Mouse (Mus musculus) cerebellum, adult 2 months (tissue): ENCODE measurements around the gene Slc19a3. TPM values are rescaled to one million over a fixed set of nuclear protein-coding genes. Genes with fewer than 3 reads are reported as not detected.

Source experiments
- DNase-seq, 2 experiments: peaks; one replicate each; pipeline ENCODE4 v3.0.0; 2021
- H3K27ac ChIP-seq: fragments of 200-500 bp; 2 replicates; pipeline ENCODE4 v1.5.1; 2012; ENCODE audit warnings: low read length, control low read depth, inconsistent platforms; ENCODE audit not compliant: insufficient read depth
- H3K27me3 ChIP-seq: fragments of 200-500 bp; 2 replicates; pipeline ENCODE4 v1.6.1; 2012; ENCODE audit warnings: inconsistent platforms, mild to moderate bottlenecking, low read length, moderate library complexity; ENCODE audit not compliant: control insufficient read depth, insufficient read depth
- H3K4me1 ChIP-seq: fragments of 200-500 bp; 2 replicates; pipeline ENCODE4 v1.6.1; 2011; ENCODE audit warnings: low read length; ENCODE audit not compliant: control insufficient read depth, insufficient read depth
- H3K4me3 ChIP-seq: fragments of 200-500 bp; replicated peaks from 2 replicates; pipeline ENCODE3; 2011; ENCODE audit warnings: mild to moderate bottlenecking, low read depth, low read length, control low read depth; ENCODE audit not compliant: insufficient read depth
- CTCF ChIP-seq: fragments of 200-500 bp; IDR thresholded peaks from 2 replicates; pipeline ENCODE4 v1.5.1; 2011; ENCODE audit warnings: low read depth, mild to moderate bottlenecking, control low read depth, low read length, moderate library complexity, borderline replicate concordance; ENCODE audit not compliant: insufficient read depth
- POLR2A ChIP-seq: fragments of 200-500 bp; IDR thresholded peaks from 2 replicates; pipeline ENCODE4 v1.6.1; 2011; ENCODE audit warnings: low read length, control low read depth, borderline replicate concordance; ENCODE audit not compliant: insufficient read depth
- WGBS: fragments of 180-500 bp; shearing (Covaris S2); methylation state at CpG from one replicate; pipeline ENCODE4 v1.1.7; 2018; 5-methylcytosine and 5-hydroxymethylcytosine counted together
- polyA plus RNA-seq: library from polyadenylated mRNA; depleted of rRNA; stranded (reverse); fragments of >200 nt; gene quantifications from 2 replicates; pipeline ENCODE4 v1.2.3, GENCODE M21; 2012; rRNA removed

The Slc19a3 gene
- 3.5 and 4.4 TPM in 2 replicates for polyA plus RNA-seq

- under 1% methylated on average over 25 of the region's 25 CpGs for WGBS
- no peaks in the 10 kb centered on the region for H3K4me1 ChIP-seq
- DNase-seq = peak; percentile 34 to 37
- TF ChIP-seq CTCF = no peak
- TF ChIP-seq POLR2A = no peak
- H3K4me3 ChIP-seq = peak within 1 kb of the TSS; percentile 59
- H3K27me3 ChIP-seq = no peaks in the 10 kb centered on the region
- no peak within 1 kb of the TSS for H3K27ac ChIP-seq
Measured at GRCm38 (mm10) chr1:83038109-83038672, at the start of gene Slc19a3. TSS of gene Slc19a3 (minus strand) at chr1:83038448.

GRCm38 (mm10) chr1:83084790-83085189, 46.5 kb upstream of the Slc19a3 start:
- no peak for DNase-seq
- TF ChIP-seq POLR2A (no peak), CTCF (no peak)
- Histone ChIP-seq H3K4me3 (no peak overlapping the region), H3K27me3 (no peaks in the 10 kb centered on the region), H3K4me1 (no peaks in the 10 kb centered on the region), H3K27ac (no peak overlapping the region)
- WGBS = 89% methylated on average over 2 of the region's 2 CpGs

- Histone ChIP-seq H3K4me3 (no peak overlapping the region), H3K27ac (no peak overlapping the region), H3K4me1 (no peaks in the 10 kb centered on the region), H3K27me3 (no peaks in the 10 kb centered on the region)
- 89% methylated on average over 6 of the region's 6 CpGs for WGBS
- DNase-seq = no peak
- TF ChIP-seq CTCF (no peak), POLR2A (no peak)
Measured at GRCm38 (mm10) chr1:83077016-83077415, 38.8 kb upstream of the Slc19a3 start.

- peak; percentile 41; the same call in 1 of the 2 replicates for TF ChIP-seq CTCF
- TF ChIP-seq POLR2A = no peak
- 51% methylated on average over 11 of the region's 11 CpGs for whole genome bisulfite sequencing
- Histone ChIP-seq H3K27ac (no peak overlapping the region), H3K4me1 (no peaks in the 10 kb centered on the region), H3K27me3 (no peaks in the 10 kb centered on the region), H3K4me3 (no peak overlapping the region)
- no peak for DNase-seq
Measured at GRCm38 (mm10) chr1:83076190-83076917, 38.1 kb upstream of the Slc19a3 start.

GRCm38 (mm10) chr1:83075526-83076189, 37.4 kb upstream of the Slc19a3 start:
- H3K27me3 ChIP-seq = no peaks in the 10 kb centered on the region
- H3K27ac ChIP-seq = no peak overlapping the region
- no peak for DNase-seq
- WGBS = 46% methylated on average over 15 of the region's 15 CpGs
- TF ChIP-seq POLR2A = no peak
- TF ChIP-seq CTCF = no peak
- no peak overlapping the region for H3K4me3 ChIP-seq
- H3K4me1 ChIP-seq = no peaks in the 10 kb centered on the region

GRCm38 (mm10) chr1:83067205-83067604, 29.0 kb upstream of the Slc19a3 start:
- no peak for DNase-seq
- WGBS = 32% methylated on average over 10 of the region's 10 CpGs
- no peak overlapping the region for H3K27ac ChIP-seq
- H3K4me3 ChIP-seq = no peak overlapping the region
- TF ChIP-seq POLR2A (no peak), CTCF (no peak)
- H3K4me1 ChIP-seq = no peaks in the 10 kb centered on the region; the same call in 1 of the 2 replicates
- H3K27me3 ChIP-seq = no peaks in the 10 kb centered on the region

GRCm38 (mm10) chr1:83066577-83066976, 28.3 kb upstream of the Slc19a3 start:
- H3K4me1 ChIP-seq = no peaks in the 10 kb centered on the region; the same call in 1 of the 2 replicates
- H3K27ac ChIP-seq = no peak overlapping the region
- TF ChIP-seq CTCF (no peak), POLR2A (no peak)
- H3K27me3 ChIP-seq = no peaks in the 10 kb centered on the region
- no peak overlapping the region for H3K4me3 ChIP-seq
- DNase-seq = no peak
- WGBS = 93% methylated on average over 4 of the region's 4 CpGs

GRCm38 (mm10) chr1:83064851-83065250, 26.6 kb upstream of the Slc19a3 start:
- no peak overlapping the region for H3K4me3 ChIP-seq
- H3K27ac ChIP-seq = no peak overlapping the region
- TF ChIP-seq POLR2A (no peak), CTCF (peak; percentile 22; the same call in 1 of the 2 replicates)
- WGBS = 16% methylated on average over 3 of the region's 3 CpGs
- peak; percentile 12 to 18 for DNase-seq
- no peaks in the 10 kb centered on the region; the same call in 1 of the 2 replicates for H3K4me1 ChIP-seq
- no peaks in the 10 kb centered on the region for H3K27me3 ChIP-seq
